Mouse (Mus musculus) macrophage (primary cell): ENCODE results near the gene Acad12. TPM values are rescaled to one million over a fixed set of nuclear protein-coding genes. Genes with fewer than 3 reads are reported as not detected.
A peak's percentile ranks its signal among the peaks of the same experiment; 100 is the strongest.
"Not testable (repeated sequence)": the region's sequence is repeated elsewhere in the genome, so short reads cannot be mapped to it uniquely, and the experiment has no call there.

Source experiments
- H3K27ac ChIP-seq: fragments of 350-480 bp; formaldehyde crosslinking; 2 replicates; pipeline ENCODE4 v1.9.0; 2021
- H3K36me3 ChIP-seq: fragments of 350-480 bp; formaldehyde crosslinking; 2 replicates; pipeline ENCODE4 v1.9.0; 2021; ENCODE audit errors: inconsistent target
- H3K4me3 ChIP-seq: fragments of 350-480 bp; formaldehyde crosslinking; 2 replicates; pipeline ENCODE4 v1.9.0; 2021; ENCODE audit errors: inconsistent target
- H3K79me2 ChIP-seq: fragments of 350-480 bp; formaldehyde crosslinking; 2 replicates; pipeline ENCODE4 v1.9.0; 2021; ENCODE audit errors: inconsistent target
- WGBS: methylation state at CpG from one replicate; pipeline ENCODE4 v1.1.7; 2026; ENCODE audit warnings: inconsistent platforms; ENCODE audit not compliant: missing documents; 5-methylcytosine and 5-hydroxymethylcytosine counted together
- polyA plus RNA-seq: library from polyadenylated mRNA; stranded (reverse); fragments of 250-400 nt; gene quantifications from 3 replicates; pipeline ENCODE4 v1.2.4, GENCODE M21; 2018; ENCODE audit warnings: inconsistent platforms

Gene Acad12
- polyA plus RNA-seq, 1 experiment from 2014 or later, result 6.2 TPM

- H3K36me3 ChIP-seq, result no peaks in the 10 kb centered on the region
- H3K79me2 ChIP-seq, result no peaks in the 10 kb centered on the region
- 95% methylated on average over 5 of the region's 6 CpGs for WGBS
- H3K4me3 ChIP-seq, result no peak overlapping the region
- H3K27ac ChIP-seq, result no peak overlapping the region
These were observed 18.6 kb upstream of the Acad12 start for GRCm38 (mm10) chr5:121637296-121637695.

GRCm38 (mm10) chr5:121634668-121635067, 15.9 kb upstream of the Acad12 start:
- Histone ChIP-seq H3K27ac (no peak overlapping the region), H3K4me3 (no peak overlapping the region), H3K36me3 (no peaks in the 10 kb centered on the region), H3K79me2 (no peaks in the 10 kb centered on the region)
- WGBS, result 100% methylated on average over 5 of the region's 5 CpGs

GRCm38 (mm10) chr5:121632804-121633203, 14.1 kb upstream of the Acad12 start:
- H3K36me3 ChIP-seq, result no peaks in the 10 kb centered on the region
- no peak overlapping the region for H3K4me3 ChIP-seq
- WGBS, result 91% methylated on average over 3 of the region's 3 CpGs
- H3K79me2 ChIP-seq, result no peaks in the 10 kb centered on the region
- H3K27ac ChIP-seq, result no peak overlapping the region

GRCm38 (mm10) chr5:121631106-121631647, 12.4 kb upstream of the Acad12 start:
- not testable (repeated sequence) for H3K4me3 ChIP-seq, H3K36me3 ChIP-seq, H3K27ac ChIP-seq, H3K79me2 ChIP-seq
- WGBS, result 60% methylated on average over 1 of the region's 9 CpGs

GRCm38 (mm10) chr5:121627871-121628270, 9.1 kb upstream of the Acad12 start:
- H3K36me3 ChIP-seq, result no peaks in the 10 kb centered on the region
- no peak overlapping the region for H3K4me3 ChIP-seq
- H3K27ac ChIP-seq, result no peak overlapping the region
- 0% methylated on average over 1 of the region's 1 CpGs for WGBS
- H3K79me2 ChIP-seq, result no peaks in the 10 kb centered on the region

GRCm38 (mm10) chr5:121623241-121623640, 4.5 kb upstream of the Acad12 start:
- Histone ChIP-seq H3K27ac (no peak overlapping the region), H3K79me2 (peaks cover 8% of the 10 kb centered on the region; the same call in 1 of the 2 replicates), H3K4me3 (no peak overlapping the region), H3K36me3 (no peaks in the 10 kb centered on the region)
- 87% methylated on average over 3 of the region's 3 CpGs for WGBS

- H3K36me3 ChIP-seq, result no peaks in the 10 kb centered on the region
- no peak overlapping the region for H3K27ac ChIP-seq
- peaks cover 8% of the 10 kb centered on the region; the same call in 1 of the 2 replicates for H3K79me2 ChIP-seq
- H3K4me3 ChIP-seq, result no peak overlapping the region
- 95% methylated on average over 5 of the region's 5 CpGs for WGBS
These were observed 2.4 kb upstream of the Acad12 start for GRCm38 (mm10) chr5:121621102-121621501.

- not testable (repeated sequence) for H3K27ac ChIP-seq, H3K79me2 ChIP-seq, H3K36me3 ChIP-seq, H3K4me3 ChIP-seq
- WGBS, result 28% methylated on average over 3 of the region's 3 CpGs
These were observed 3.8 kb downstream of the Acad12 start for GRCm38 (mm10) chr5:121614921-121615320.

GRCm38 (mm10) chr5:121612036-121612435, 6.7 kb downstream of the Acad12 start:
- Histone ChIP-seq H3K4me3 (no peak overlapping the region), H3K79me2 (no peaks in the 10 kb centered on the region), H3K36me3 (no peaks in the 10 kb centered on the region), H3K27ac (no peak overlapping the region)
- 94% methylated on average over 6 of the region's 6 CpGs for WGBS

GRCm38 (mm10) chr5:121609556-121610135, 9.1 kb downstream of the Acad12 start:
- not testable (repeated sequence) for H3K79me2 ChIP-seq, H3K27ac ChIP-seq, H3K4me3 ChIP-seq, H3K36me3 ChIP-seq
- WGBS, result 100% methylated on average over 1 of the region's 8 CpGs

- Histone ChIP-seq H3K36me3 (no peaks in the 10 kb centered on the region), H3K79me2 (no peaks in the 10 kb centered on the region), H3K4me3 (no peak overlapping the region), H3K27ac (no peak overlapping the region)
- 0% methylated on average over 2 of the region's 2 CpGs for WGBS
These were observed 12.6 kb downstream of the Acad12 start for GRCm38 (mm10) chr5:121606151-121606550.

- not testable (repeated sequence) for H3K4me3 ChIP-seq, H3K27ac ChIP-seq, H3K36me3 ChIP-seq, H3K79me2 ChIP-seq
- no CpG with 5 or more reads among the region's 1 CpGs for WGBS
These were observed 14.9 kb downstream of the Acad12 start for GRCm38 (mm10) chr5:121603815-121604214.

- H3K4me3 ChIP-seq, result peak overlapping the region; percentile 9; the same call in 1 of the 2 replicates
- peak overlapping the region; percentile 37 for H3K27ac ChIP-seq
- 45% methylated on average over 9 of the region's 9 CpGs for WGBS
- no peaks in the 10 kb centered on the region for H3K36me3 ChIP-seq
- no peaks in the 10 kb centered on the region for H3K79me2 ChIP-seq
These were observed 17.0 kb downstream of the Acad12 start for GRCm38 (mm10) chr5:121601547-121602299.

- Histone ChIP-seq H3K27ac (0 out of 2 replicates have a peak overlapping the region, but pooled peaks have one; percentile 96), H3K79me2 (no peaks in the 10 kb centered on the region), H3K4me3 (no peak overlapping the region), H3K36me3 (no peaks in the 10 kb centered on the region)
- WGBS, result 97% methylated on average over 13 of the region's 13 CpGs
These were observed 19.7 kb downstream of the Acad12 start for GRCm38 (mm10) chr5:121598871-121599610.
